Mouse (Mus musculus) 3134 (cell line): ENCODE measurements at regions not wholly inside any gene's neighbourhood (a gene's known extent, or its start where the extent isn't known, plus 50 kb on each side); places are given as distances from the start of the nearest gene placed in this dataset.

Experiments used
- DNase-seq: peaks from one replicate; pipeline ENCODE4 v3.0.0-alpha.2; 2011; ENCODE audit warnings: low spot score; ENCODE audit not compliant: insufficient read length; ENCODE audit errors: extremely low read depth

- DNase-seq = no peak
Observed at GRCm38 (mm10) chr6:6657928-6658500, 79.6 kb upstream of the Sem1 start.

GRCm38 (mm10) chr6:6660072-6660471 is 81.6 kb upstream of the Sem1 start:
- DNase-seq = no peak

DNA sequence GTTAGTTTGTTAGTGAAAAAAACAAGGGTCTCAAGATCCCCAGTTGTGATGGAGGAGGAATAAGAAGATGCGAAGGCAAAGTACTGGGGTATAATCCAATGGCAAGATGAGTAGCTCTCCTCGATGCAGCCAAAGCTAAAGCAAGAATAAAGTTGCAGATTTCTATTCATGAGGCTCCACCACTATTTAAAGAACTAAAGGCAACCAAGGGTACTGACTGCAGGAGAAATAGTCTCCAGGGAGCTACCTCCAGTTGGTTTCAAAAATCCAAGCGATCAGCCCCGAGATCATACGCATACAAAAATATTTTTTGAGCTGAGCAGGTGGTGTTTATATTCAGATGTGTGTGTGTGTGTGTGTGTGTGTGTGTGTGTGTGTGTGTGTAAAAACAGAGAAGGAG is 88.3 kb upstream of the Sem1 start:
- no peak for DNase-seq

- peak; percentile 30 for DNase-seq
Observed at GRCm38 (mm10) chr6:6689241-6689640, 110.8 kb upstream of the Sem1 start.

DNA sequence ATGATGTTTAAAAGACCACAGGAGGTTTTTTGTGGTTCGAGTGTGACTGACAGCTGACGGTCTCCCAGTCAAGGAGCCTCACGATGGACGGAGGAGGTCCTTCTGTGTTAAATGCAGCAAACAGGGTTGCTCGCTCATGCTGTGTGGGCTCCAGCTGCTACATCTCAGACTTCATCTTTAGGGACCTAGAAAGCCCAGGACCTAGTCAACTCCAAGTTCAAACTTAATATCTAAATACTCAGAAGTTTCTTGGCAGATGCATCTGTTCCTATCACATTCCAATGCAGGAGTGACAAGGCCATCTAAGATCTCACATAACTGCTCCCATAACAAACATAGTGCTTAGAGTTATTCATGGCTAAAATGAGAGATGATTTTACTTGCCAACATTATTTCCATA is 111.7 kb upstream of the Sem1 start:
- no peak for DNase-seq

GRCm38 (mm10) chr6:6692056-6692770 is 113.8 kb upstream of the Sem1 start:
- DNase-seq = no peak

- no peak for DNase-seq
Observed at GRCm38 (mm10) chr6:6695742-6696430, 117.4 kb upstream of the Sem1 start.

DNA sequence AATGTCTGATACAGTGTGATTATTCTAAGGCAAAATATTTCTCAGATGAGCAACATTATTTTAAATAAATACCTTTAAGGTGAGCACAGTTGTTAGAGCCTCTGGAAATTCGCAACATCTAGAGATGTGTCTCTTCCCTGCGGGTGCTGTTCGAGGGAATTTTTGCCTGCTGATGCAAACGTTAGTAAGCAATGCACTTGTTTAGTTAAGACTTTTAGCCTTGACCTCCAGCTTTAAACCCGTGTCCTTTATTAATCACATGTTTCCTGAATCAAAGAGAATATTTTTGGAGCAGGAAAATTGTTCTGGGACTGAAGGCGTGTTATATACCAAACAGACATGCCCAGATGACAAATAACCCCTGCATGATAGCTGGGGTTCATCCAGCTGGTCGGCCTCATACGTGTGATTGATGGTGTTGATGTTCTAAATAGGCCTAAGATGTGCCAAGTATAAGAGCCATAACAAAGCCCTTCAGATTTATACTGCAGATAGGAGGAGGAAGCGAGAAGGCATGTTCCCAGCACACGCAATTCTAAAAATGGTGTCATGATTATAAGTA is 119.0 kb upstream of the Sem1 start:
- DNase-seq = peak; percentile 29

GRCm38 (mm10) chr6:6706729-6707128 is 128.3 kb upstream of the Sem1 start:
- peak; percentile 81 for DNase-seq

DNA sequence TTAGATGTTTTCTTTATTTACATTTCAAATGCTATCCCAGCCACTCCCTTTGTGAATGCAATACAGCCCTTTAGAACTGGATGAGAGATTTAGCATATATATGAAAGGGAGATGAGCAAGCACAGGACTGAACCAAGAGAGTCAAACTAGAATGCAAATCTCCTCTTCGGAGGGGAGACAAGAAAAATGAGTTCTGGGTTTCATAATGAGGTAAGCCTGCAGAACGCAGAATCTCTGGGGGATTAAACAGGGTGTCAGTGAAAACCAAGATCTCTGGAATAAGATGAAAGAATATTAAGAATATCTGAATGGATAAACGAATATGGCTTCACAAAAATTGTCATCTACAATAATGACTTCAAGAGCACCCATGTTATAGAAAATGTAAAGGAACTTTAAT is 130.6 kb upstream of the Sem1 start:
- DNase-seq = no peak

- DNase-seq = no peak
Observed at GRCm38 (mm10) chr6:6730259-6730658, 132.9 kb upstream of the Dlx6 start.

DNA sequence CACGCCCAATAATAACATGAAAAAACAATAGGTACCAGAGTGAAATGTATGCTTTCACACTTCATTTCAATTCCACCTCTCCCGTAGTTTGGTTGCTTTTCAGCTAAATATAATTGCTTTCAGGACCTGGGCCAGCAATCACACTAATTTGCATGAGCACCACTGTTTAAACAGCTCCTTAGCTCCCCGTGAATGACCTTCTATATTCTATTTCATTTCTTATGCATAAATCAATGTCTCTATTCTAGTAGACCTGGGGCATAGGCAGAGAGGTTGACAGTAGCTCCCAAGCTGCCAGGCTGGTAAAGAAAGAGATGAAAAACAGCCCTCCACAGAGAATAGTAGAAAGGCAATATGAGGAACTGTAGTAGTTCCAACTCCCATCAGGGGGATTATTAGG is 117.7 kb upstream of the Dlx6 start:
- DNase-seq = no peak

DNA sequence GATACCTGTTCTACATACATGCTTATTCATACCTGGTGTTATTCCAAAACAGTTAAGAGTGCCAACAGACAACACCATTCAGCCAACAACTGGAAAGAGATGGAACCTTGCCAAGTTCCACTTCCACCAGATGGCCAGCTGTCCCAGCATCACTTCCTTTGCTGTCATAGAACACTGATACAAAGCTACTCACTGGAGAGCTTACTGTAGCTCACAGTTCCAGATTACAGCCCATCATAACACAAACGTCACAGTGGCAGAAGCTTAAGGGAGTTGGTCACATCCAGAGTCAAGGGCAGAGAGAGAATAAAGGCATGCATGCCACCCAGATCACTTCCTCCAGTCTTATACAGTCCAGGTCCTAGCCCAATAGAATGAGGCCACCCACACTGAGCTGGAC is 84.0 kb upstream of the Dlx6 start:
- DNase-seq = no peak

GRCm38 (mm10) chr6:6781556-6781955 is 81.6 kb upstream of the Dlx6 start:
- no peak for DNase-seq

DNA sequence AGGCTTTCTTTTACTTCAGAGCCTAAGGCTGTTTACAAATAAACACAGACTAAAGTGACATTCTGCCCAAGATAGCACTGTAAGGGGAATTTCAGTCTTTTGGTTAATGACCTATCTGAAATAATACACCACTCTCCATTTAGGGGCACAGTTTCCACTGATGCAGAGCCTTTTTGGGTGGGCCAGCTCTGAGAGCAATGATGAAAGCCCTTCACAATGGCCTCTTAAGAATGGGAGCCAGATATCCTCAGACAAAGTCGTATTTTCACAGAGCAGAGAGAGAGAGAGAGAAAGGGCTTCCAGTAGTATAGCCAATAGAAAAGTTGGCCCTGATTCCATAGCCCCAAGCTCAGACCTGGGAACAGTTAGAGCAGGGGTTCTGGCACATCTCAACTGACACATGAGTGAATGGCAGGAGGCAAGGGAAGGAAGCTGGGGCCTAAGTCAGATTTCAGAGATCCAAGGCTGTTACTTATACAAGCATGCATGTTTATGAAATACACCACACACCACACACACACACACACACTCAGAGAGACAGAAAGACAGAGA is 77.1 kb upstream of the Dlx6 start:
- no peak for DNase-seq

DNA sequence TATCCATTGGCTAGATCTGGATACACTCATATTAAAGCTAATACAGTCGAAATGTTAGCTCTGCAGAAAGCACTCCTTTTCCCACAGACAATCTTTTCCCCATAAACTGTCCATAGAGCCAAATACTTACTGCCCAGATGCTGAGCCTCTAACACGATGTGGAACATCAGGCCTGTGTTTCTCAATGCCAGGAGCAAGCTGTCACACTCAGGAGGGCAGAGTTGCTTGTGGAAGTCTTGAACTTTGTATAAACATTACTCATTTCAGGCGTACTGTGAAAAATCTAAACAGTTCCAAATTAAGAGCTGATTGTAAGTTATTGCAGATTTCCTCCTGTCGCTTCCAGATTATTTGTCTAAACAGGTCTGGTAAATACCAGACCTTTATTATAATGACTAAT is 75.6 kb upstream of the Dlx6 start:
- DNase-seq = no peak

DNA sequence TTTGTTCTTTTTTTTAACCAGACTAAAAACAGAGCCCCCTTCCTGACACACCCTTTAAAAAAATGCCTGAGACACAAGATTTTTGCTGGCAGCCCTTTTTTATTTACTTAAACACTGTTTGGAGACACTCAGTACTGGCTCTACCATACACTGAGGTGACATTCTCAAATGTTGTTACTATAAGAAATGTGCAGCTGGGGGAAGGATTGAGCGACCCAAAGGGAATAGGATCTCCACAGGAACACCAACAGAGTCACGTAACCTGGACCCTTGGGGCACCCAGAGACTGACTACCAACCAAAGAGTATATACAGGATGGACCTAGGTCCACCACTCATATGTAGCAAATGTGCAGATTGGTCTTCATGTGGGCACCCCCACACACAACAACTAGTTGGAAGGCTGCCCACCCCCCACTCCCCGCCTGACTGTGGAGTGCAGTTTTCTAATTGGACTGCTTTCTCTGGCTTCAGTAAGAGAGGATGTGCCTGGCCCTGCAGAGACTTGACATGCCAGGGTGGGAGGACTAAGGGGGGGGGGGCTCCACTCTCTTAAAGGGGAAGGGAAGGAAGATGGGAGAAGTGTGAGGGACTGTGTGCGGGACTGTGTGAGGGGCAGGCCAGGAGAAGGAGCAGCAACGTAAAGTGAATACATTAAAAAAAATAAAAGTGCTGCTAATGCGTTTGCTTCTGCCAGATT is 68.7 kb upstream of the Dlx6 start:
- DNase-seq = no peak

DNA sequence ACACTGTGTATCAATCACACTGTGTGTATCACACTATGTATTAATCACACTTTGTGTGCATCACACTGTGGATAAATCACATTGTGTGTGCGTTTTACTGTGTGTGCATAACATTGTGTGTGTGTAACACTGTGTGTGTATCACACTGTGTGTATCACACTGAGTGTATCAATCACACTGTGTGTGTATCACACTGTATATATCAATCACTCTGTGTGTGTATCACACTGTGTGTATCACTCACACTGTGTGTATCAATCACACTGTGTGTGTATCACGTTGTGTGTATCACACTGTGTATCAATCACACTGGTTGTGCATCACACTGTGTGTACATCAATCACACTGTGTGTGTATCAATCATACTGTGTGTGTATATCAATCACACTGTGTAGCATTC is 62.8 kb upstream of the Dlx6 start:
- no peak for DNase-seq

GRCm38 (mm10) chr6:6801563-6802259 is 61.4 kb upstream of the Dlx6 start:
- peak; percentile 80 for DNase-seq
